25 mouse cellular contexts compared by ENCODE assay signal in genomic region chr9:60864664-60865063, GRCm38 (mm10).
DNase-seq lines count a peak whose midpoint lies in the region; ATAC-seq and TF ChIP-seq lines count a peak whose summit lies in the region.
"Had no signal": no experiment of that assay in that cellular context is flagged by ENCODE, and none has a peak within 500 bp of the region (broad histone marks: within the 10 kb centered on the region; RNA-seq: fewer than 3 reads in every experiment).

No protein-coding gene starts in this region.

- no peaks in the 10 kb centered on the region for H3K27me3 ChIP-seq in heart, embryonic 11.5 days (ENCODE audit: control insufficient read depth, insufficient read depth, low read length)
- H3K27me3 ChIP-seq: liver, embryonic 13.5 days; lung, embryonic 15.5 days; midbrain, embryonic 15.5 days; neural tube, embryonic 12.5 days; Patski had no signal

- no peak overlapping the region for H3K4me3 ChIP-seq in heart, embryonic 11.5 days (ENCODE audit: low read depth, low read length)
- H3K4me3 ChIP-seq in lung, adult 2 months (replicated peaks; ENCODE audit: extremely low read depth, low read depth, low read length): no peak overlapping the region
- H3K4me3 ChIP-seq: embryonic facial prominence, embryonic 10.5 days; heart, embryonic 10.5 days; hindbrain, embryonic 10.5 days; liver, embryonic 13.5 days; lung, embryonic 15.5 days; midbrain, embryonic 15.5 days; neural tube, embryonic 12.5 days had no signal

- H3K36me3 ChIP-seq in heart, embryonic 11.5 days (ENCODE audit: control insufficient read depth, insufficient read depth, low read length): peaks cover 25% of the 10 kb centered on the region
- H3K36me3 ChIP-seq: G1E; liver, embryonic 13.5 days; midbrain, embryonic 15.5 days had no signal

- 78% methylated on average over 9 of the region's 9 CpGs for WGBS in heart, embryonic 11.5 days (ENCODE audit: insufficient replicate concordance)
- 63% methylated on average over 9 of the region's 9 CpGs for WGBS in lung, adult 2 months

- no peaks in the 10 kb centered on the region for H3K9me3 ChIP-seq in heart, embryonic 11.5 days (replicated peaks; ENCODE audit: control insufficient read depth, low read length)
- H3K9me3 ChIP-seq: embryonic facial prominence, embryonic 10.5 days; G1E; heart, embryonic 10.5 days; hindbrain, embryonic 10.5 days; liver, embryonic 13.5 days; lung, embryonic 15.5 days; midbrain, embryonic 15.5 days; neural tube, embryonic 12.5 days had no signal

- ATAC-seq in heart, embryonic 11.5 days (replicated peaks; ENCODE audit: insufficient number of reproducible peaks, low FRiP score, low TSS enrichment): no peak
- ATAC-seq: forebrain, embryonic 16.5 days; hindbrain, embryonic 16.5 days; intestine, embryonic 16.5 days; midbrain, embryonic 15.5 days; Patski had no signal

- H3K4me1 ChIP-seq in heart, embryonic 11.5 days (ENCODE audit: control insufficient read depth, insufficient read depth, low read length): no peaks in the 10 kb centered on the region
- peaks cover 4% of the 10 kb centered on the region for H3K4me1 ChIP-seq in lung, adult 2 months (ENCODE audit: control insufficient read depth, insufficient read depth, low read length)
- H3K4me1 ChIP-seq: heart, embryonic 10.5 days; liver, embryonic 13.5 days; lung, embryonic 15.5 days; neural tube, embryonic 12.5 days had no signal

- H3K4me2 ChIP-seq in heart, embryonic 11.5 days: no peak overlapping the region
- H3K4me2 ChIP-seq: liver, embryonic 13.5 days; lung, embryonic 15.5 days; midbrain, embryonic 15.5 days; neural tube, embryonic 12.5 days had no signal

- no peak overlapping the region for H3K9ac ChIP-seq in heart, embryonic 11.5 days (ENCODE audit: low read depth, low read length)
- H3K9ac ChIP-seq: liver, embryonic 13.5 days; lung, embryonic 15.5 days; midbrain, embryonic 15.5 days; neural tube, embryonic 12.5 days had no signal

- peak; percentile 28 to 41 for DNase-seq in heart, adult 9 months (ENCODE audit: low spot score in 2 of 2)
- DNase-seq in kidney, postnatal 14 days: peak; percentile 48
- DNase-seq in kidney, adult 18-20 months: no peak
- DNase-seq in lung, adult 2 months: no peak
- peak; percentile 47 to 73 for DNase-seq in lung, postnatal 4 days
- no peak for DNase-seq in left cerebral cortex, adult 11 months (ENCODE audit: low spot score)
- DNase-seq: adrenal gland, postnatal 36 days; B cell, adult 2 months; cerebellum, adult 11 months; cerebellum, postnatal 10 days; gastrocnemius, postnatal 25 days; liver, embryonic 13.5 days; thymus, postnatal 25 days had no signal

- 0 out of 2 replicates have a peak, but pooled peaks have one; percentile 2 for TF ChIP-seq CTCF in lung, adult 2 months (IDR thresholded peaks at IDR 0.05; ENCODE audit: insufficient read depth, low read length)

- peak; percentile 31; the same call in 1 of the 2 replicates for TF ChIP-seq POLR2A in lung, adult 2 months (IDR thresholded peaks at IDR 0.05; ENCODE audit: borderline replicate concordance, extremely low read depth, low read depth, low read length)

- H3K27ac ChIP-seq in heart, embryonic 11.5 days (ENCODE audit: low read depth, low read length): no peak overlapping the region
- H3K27ac ChIP-seq: embryonic facial prominence, embryonic 10.5 days; heart, embryonic 10.5 days; hindbrain, embryonic 10.5 days; liver, embryonic 13.5 days; midbrain, embryonic 15.5 days; neural tube, embryonic 12.5 days had no signal

Comparison
In these comparisons a context has a peak if more than half of its experiments do, and no peak if none do; other contexts are left out.
1. DNase-seq: peak in heart, adult 9 months (2 of 2), kidney, postnatal 14 days (single experiment) and lung, postnatal 4 days (2 of 2); none in kidney, adult 18-20 months (single experiment), lung, adult 2 months (single experiment) and left cerebral cortex, adult 11 months (single experiment).